Comparison of ENCODE assay signal across 8 mouse cellular contexts in the genomic region with DNA sequence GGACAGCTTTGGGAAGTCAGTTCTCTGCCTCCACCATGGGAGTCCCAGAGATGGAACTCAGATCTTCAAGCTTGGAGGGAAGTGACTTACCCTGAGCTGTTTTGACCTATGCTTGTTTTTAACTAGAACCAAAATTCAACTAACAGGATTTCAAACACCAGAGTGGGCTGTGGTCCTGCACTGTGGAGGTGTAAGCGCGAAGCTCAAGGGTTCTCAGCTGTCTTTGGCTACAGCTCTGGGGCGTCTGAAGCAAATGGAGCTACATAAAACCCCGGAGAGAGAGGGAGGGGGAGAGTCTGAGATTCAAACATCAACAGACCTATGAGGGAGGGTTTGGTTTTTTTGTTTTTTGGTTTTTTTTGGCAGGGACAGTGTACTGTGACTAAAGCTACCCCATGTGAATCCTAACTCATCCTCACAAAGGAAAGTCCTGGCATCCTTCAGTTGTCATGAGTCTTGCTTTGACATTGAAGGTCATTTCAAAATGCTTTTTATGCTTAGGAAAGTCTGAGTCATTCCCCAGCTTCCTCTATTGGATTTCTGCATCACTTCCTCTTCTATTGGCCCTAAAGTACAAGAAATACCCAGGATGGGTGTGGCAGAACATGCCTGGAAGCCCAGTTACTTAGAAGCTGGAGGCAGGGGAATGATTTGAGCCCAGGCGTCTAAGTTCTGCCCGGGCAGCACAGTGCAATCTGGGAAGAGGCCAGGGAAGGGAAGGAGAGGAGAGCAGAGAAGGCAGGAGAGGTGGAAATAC. TPM values are rescaled to one million over a fixed set of nuclear protein-coding genes. Genes with fewer than 3 reads are reported as not detected.
DNase-seq lines count a peak whose midpoint lies in the region; ATAC-seq and TF ChIP-seq lines count a peak whose summit lies in the region.

No protein-coding gene starts in this region.

- no peaks in the 10 kb centered on the region for H3K27me3 ChIP-seq in C2C12 (ENCODE audit: control insufficient read depth, insufficient read depth, insufficient read length)
- H3K27me3 ChIP-seq in embryonic facial prominence, embryonic 15.5 days = no peaks in the 10 kb centered on the region
- H3K27me3 ChIP-seq in kidney, postnatal 0 days (ENCODE audit: insufficient read depth, low read length) = no peaks in the 10 kb centered on the region

- 49% methylated on average over 6 of the region's 6 CpGs for WGBS in embryonic facial prominence, embryonic 15.5 days
- WGBS in kidney, postnatal 0 days = 56% methylated on average over 6 of the region's 6 CpGs

- H3K4me3 ChIP-seq in C2C12 (ENCODE audit: insufficient read depth, poor library complexity, severe bottlenecking) = no peak overlapping the region
- no peak overlapping the region for H3K4me3 ChIP-seq in embryonic facial prominence, embryonic 15.5 days (replicated peaks)
- H3K4me3 ChIP-seq in kidney, postnatal 0 days (replicated peaks; ENCODE audit: low read depth, low read length) = no peak overlapping the region

- no peaks in the 10 kb centered on the region for H3K36me3 ChIP-seq in C2C12 (ENCODE audit: control insufficient read depth, insufficient read depth)
- no peaks in the 10 kb centered on the region for H3K36me3 ChIP-seq in embryonic facial prominence, embryonic 15.5 days
- no peaks in the 10 kb centered on the region for H3K36me3 ChIP-seq in kidney, postnatal 0 days (ENCODE audit: insufficient read depth, low read length)

- no peaks in the 10 kb centered on the region for H3K79me3 ChIP-seq in C2C12 (ENCODE audit: low read depth)

- ATAC-seq in embryonic facial prominence, embryonic 15.5 days (ENCODE audit: insufficient number of reproducible peaks, low FRiP score, low TSS enrichment, low read depth) = 0 out of 2 replicates have a peak, but pooled peaks have one; percentile 32
- ATAC-seq in kidney, postnatal 0 days (replicated peaks; ENCODE audit: low FRiP score, low read depth) = no peak; the same call in 1 of the 2 replicates

- intact Hi-C loops in left cerebral cortex, postnatal 10 days (cut with DNase I) = no loop called here

- H3K4me1 ChIP-seq in embryonic facial prominence, embryonic 15.5 days = peaks cover 20% of the 10 kb centered on the region; the same call in 1 of the 2 replicates
- peaks cover 12% of the 10 kb centered on the region; the same call in 1 of the 2 replicates for H3K4me1 ChIP-seq in kidney, postnatal 0 days (replicated peaks; ENCODE audit: insufficient read depth, low read length)

- DNase-seq in 3134 (ENCODE audit: extremely low read depth, insufficient read length, low spot score) = peak; percentile 87
- peak; percentile 88 for DNase-seq in kidney, postnatal 0 days (ENCODE audit: low spot score)
- peak; percentile 43 for DNase-seq in naive thymus-derived CD4-positive, alpha-beta T cell, adult 2 months (ENCODE audit: low read depth)
- DNase-seq in cerebellum, postnatal 10 days = no peak
- no peak for DNase-seq in left cerebral cortex, postnatal 10 days (ENCODE audit: extremely low spot score in 1 of 2, low spot score in 2 of 2)
- no peak for DNase-seq in left cerebral cortex, adult 9 months (ENCODE audit: low spot score in 2 of 2)

- H3ac ChIP-seq in C2C12 (ENCODE audit: control insufficient read depth, insufficient read length, low read depth) = no peak overlapping the region

- H3K27ac ChIP-seq in embryonic facial prominence, embryonic 15.5 days (replicated peaks) = peak overlapping the region; percentile 85
- peak overlapping the region; percentile 86 for H3K27ac ChIP-seq in kidney, postnatal 0 days

- H3K79me2 ChIP-seq in C2C12 (ENCODE audit: control insufficient read depth, insufficient read depth) = no peaks in the 10 kb centered on the region

- H3K4me2 ChIP-seq in embryonic facial prominence, embryonic 15.5 days (replicated peaks) = no peak overlapping the region
- H3K4me2 ChIP-seq in kidney, postnatal 0 days (ENCODE audit: low read length) = no peak overlapping the region

- H3K9me3 ChIP-seq in embryonic facial prominence, embryonic 15.5 days (replicated peaks) = no peaks in the 10 kb centered on the region
- H3K9me3 ChIP-seq in kidney, postnatal 0 days (replicated peaks; ENCODE audit: low read length) = no peaks in the 10 kb centered on the region

- no peak overlapping the region for H3K9ac ChIP-seq in embryonic facial prominence, embryonic 15.5 days
- H3K9ac ChIP-seq in kidney, postnatal 0 days (ENCODE audit: low read depth, low read length) = no peak overlapping the region

- no peak for TF ChIP-seq CTCF in C2C12 (IDR thresholded peaks at IDR 0.05; ENCODE audit: control insufficient read depth, insufficient read depth, insufficient read length)
- TF ChIP-seq CTCF in kidney, postnatal 0 days (IDR thresholded peaks at IDR 0.05; ENCODE audit: low read depth) = no peak

TF ChIP-seq in C2C12, 6 proteins besides CTCF, POLR2A, EP300 and RAD21:
- TF ChIP-seq FOSL1 (IDR thresholded peaks at IDR 0.05; ENCODE audit: insufficient read depth, low read length, poor library complexity, severe bottlenecking) (peak; percentile 72), CEBPB (IDR thresholded peaks at IDR 0.05; ENCODE audit: low read depth) (no peak)

RNA-seq across cellular contexts. Expression of gene Mcl1, which starts 8.1 kb away (rescaled TPM):
- 46.4 TPM for polyA plus RNA-seq in C2C12 (2012; fragmentation: generic; extraction: Trizol)
- 51.8 and 55.4 TPM in 2 replicates for polyA plus RNA-seq in embryonic facial prominence, embryonic 15.5 days (2015; fragmentation: Nextera tagmentation; extraction: Ambion mirVana)
- 60.9 and 70.2 TPM in 2 replicates for polyA plus RNA-seq in kidney, postnatal 0 days (2015; fragmentation: Nextera tagmentation; extraction: Ambion mirVana)
- total RNA-seq in left cerebral cortex, postnatal 10 days (2021) = 10 to 100 TPM; 62.2 to 63.0 TPM

RNA-seq across cellular contexts. Expression of gene Ensa, which starts 25.7 kb away (rescaled TPM):
- polyA plus RNA-seq in C2C12 (2012; fragmentation: generic; extraction: Trizol) = 42.0 TPM
- polyA plus RNA-seq in embryonic facial prominence, embryonic 15.5 days (2015; fragmentation: Nextera tagmentation; extraction: Ambion mirVana) = 74.8 and 77.9 TPM in 2 replicates
- 53.8 and 57.3 TPM in 2 replicates for polyA plus RNA-seq in kidney, postnatal 0 days (2015; fragmentation: Nextera tagmentation; extraction: Ambion mirVana)
- 100 to 1,000 TPM; 231 to 238 TPM for total RNA-seq in left cerebral cortex, postnatal 10 days (2021)

RNA-seq across cellular contexts. Expression of gene Adamtsl4, which starts 37.3 kb away (rescaled TPM):
- polyA plus RNA-seq in C2C12 (2012; fragmentation: generic; extraction: Trizol) = 3.1 TPM
- 3.8 and 4.2 TPM in 2 replicates for polyA plus RNA-seq in embryonic facial prominence, embryonic 15.5 days (2015; fragmentation: Nextera tagmentation; extraction: Ambion mirVana)
- polyA plus RNA-seq in kidney, postnatal 0 days (2015; fragmentation: Nextera tagmentation; extraction: Ambion mirVana) = 3.6 TPM in 2 replicates
- total RNA-seq in left cerebral cortex, postnatal 10 days (2021) = 1 to 10 TPM in 1 of 2 experiments, under 1 TPM in 1; 0.73 to 1.3 TPM

Comparison
In these comparisons a context has a peak if more than half of its experiments do, and no peak if none do; other contexts are left out.
1. DNase-seq: peak in 3134 (single experiment), kidney, postnatal 0 days (single experiment) and naive thymus-derived CD4-positive, alpha-beta T cell, adult 2 months (single experiment); none in cerebellum, postnatal 10 days (0 of 2), left cerebral cortex, postnatal 10 days (0 of 2) and left cerebral cortex, adult 9 months (0 of 2).